Mouse (Mus musculus): ENCODE results near the gene Il1a.

DNA sequence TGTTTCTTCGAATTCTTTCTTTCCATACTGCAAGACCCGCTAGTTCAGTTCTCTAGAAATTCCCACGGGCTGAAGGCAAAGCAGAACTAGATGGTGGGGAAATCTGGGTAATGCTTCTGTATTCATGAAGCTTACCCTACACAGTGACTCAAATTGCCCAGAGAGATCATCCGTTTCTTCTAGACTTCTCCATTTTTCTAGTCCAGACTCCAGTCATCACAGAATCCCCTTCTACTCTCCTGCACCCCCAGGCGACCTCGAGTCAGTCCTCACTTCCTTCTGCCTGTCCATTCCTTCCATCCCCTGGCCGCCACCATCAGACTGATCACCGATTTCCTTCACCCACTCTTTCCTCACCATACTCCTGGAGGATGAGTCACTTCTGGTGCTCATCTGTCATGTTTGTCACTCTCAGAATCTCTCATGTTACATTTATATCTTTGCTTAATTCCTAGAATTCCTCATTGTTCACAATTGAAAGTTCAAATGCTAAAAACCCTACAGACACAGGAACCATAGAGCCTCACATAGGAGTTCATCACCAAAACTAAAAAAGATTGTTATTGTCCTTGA, 10.3 kb upstream of the Il1a start:
- TF ChIP-seq CTCF (IDR thresholded peaks at IDR 0.05; ENCODE audit: control insufficient read depth, insufficient read depth, low read length), result no peak
- no peak for TF ChIP-seq POLR2A (IDR thresholded peaks at IDR 0.05; ENCODE audit: borderline replicate concordance, control insufficient read depth, low read depth, low read length)

Data from bone marrow, adult 2 months (tissue).